Mouse (Mus musculus) intestine, embryonic 14.5 days (tissue): ENCODE results near the gene Olfr67. TPM values are rescaled to one million over a fixed set of nuclear protein-coding genes. Genes with fewer than 3 reads are reported as not detected.
"Not testable (repeated sequence)": the region's sequence is repeated elsewhere in the genome, so short reads cannot be mapped to it uniquely, and the experiment has no call there.

Experiments
- ATAC-seq: fragments of 200-750 bp; cut with Nextera tagmentation; replicated peaks from 2 replicates; pipeline ENCODE4 v1.8.0; 2017; ENCODE audit warnings: low read depth, moderate number of reproducible peaks, moderate TSS enrichment, moderate library complexity; ENCODE audit not compliant: low FRiP score, low TSS enrichment
- DNase-seq: peaks from one replicate; pipeline ENCODE4 v3.0.0-alpha.2; 2018; ENCODE audit warnings: low spot score
- H3K27ac ChIP-seq: fragments of 300-500 bp; sonication (generic); 2 replicates; pipeline ENCODE4 v1.5.1; 2014; ENCODE audit warnings: low read depth, mild to moderate bottlenecking, control low read depth
- H3K27me3 ChIP-seq: fragments of 300-500 bp; sonication (generic); replicated peaks from 2 replicates; pipeline ENCODE4 v1.6.1; 2014; ENCODE audit warnings: low read length, control low read depth; ENCODE audit not compliant: control insufficient read depth, insufficient read depth
- H3K36me3 ChIP-seq: fragments of 300-500 bp; sonication (generic); 2 replicates; pipeline ENCODE4 v1.6.1; 2014; ENCODE audit warnings: low read length, control low read depth; ENCODE audit not compliant: control insufficient read depth, insufficient read depth
- H3K4me1 ChIP-seq: fragments of 300-500 bp; sonication (generic); replicated peaks from 2 replicates; pipeline ENCODE4 v1.6.1; 2014; ENCODE audit warnings: low read length, control low read depth, mixed read lengths; ENCODE audit not compliant: control insufficient read depth, insufficient read depth
- H3K4me2 ChIP-seq: fragments of 300-500 bp; sonication (generic); 2 replicates; pipeline ENCODE4 v1.6.1; 2014; ENCODE audit warnings: low read length
- H3K4me3 ChIP-seq: fragments of 300-500 bp; sonication (generic); 2 replicates; pipeline ENCODE4 v1.5.1; 2014; ENCODE audit warnings: low read depth, low read length, control low read depth, mixed read lengths
- H3K9ac ChIP-seq: fragments of 300-500 bp; sonication (generic); 2 replicates; pipeline ENCODE4 v1.6.1; 2014; ENCODE audit warnings: mild to moderate bottlenecking, low read length
- H3K9me3 ChIP-seq: fragments of 300-500 bp; sonication (generic); 2 replicates; pipeline ENCODE4 v1.6.1; 2016; ENCODE audit warnings: low read length, control low read depth; ENCODE audit not compliant: control insufficient read depth
- WGBS: fragments of 180-500 bp; shearing (Covaris S2); extraction: QIAGEN DNeasy Blood & Tissue Kit; methylation state at CpG from one replicate; pipeline ENCODE4 v1.1.7; 2014; 5-methylcytosine and 5-hydroxymethylcytosine counted together
- polyA plus RNA-seq: library from polyadenylated mRNA; unstranded; fragments of >200 nt; fragmentation: Nextera tagmentation; extraction: Ambion mirVana; gene quantifications from 2 replicates; pipeline ENCODE4 v1.2.1, GENCODE M21; 2014

Olfr67 gene
- not detected in 2 replicates for polyA plus RNA-seq

- no peaks in the 10 kb centered on the region for H3K27me3 ChIP-seq
- DNase-seq, result no peak
These were observed at the start of gene Olfr67 for GRCm38 (mm10) chr7:103791721-103792120. TSS of gene Olfr67 (minus strand) at chr7:103791821.

DNA sequence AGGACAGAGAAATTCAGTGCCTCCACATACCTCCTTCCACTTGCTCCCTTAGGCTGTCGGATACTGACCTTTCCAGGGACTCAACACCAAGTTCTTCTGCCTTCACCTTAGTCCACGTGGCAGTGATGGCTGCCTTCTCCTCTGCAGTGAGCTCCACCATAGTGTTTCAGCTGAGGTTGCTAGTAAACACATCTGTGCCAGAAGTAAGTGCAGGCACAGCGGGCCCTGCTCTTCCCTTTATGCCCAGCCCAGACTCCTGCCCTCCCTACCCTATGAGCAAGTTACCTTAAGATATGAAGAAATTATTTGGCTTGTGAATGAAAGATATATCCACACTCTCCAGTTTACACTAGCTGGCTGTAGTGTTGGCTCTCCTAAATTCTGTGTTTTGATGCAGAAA is 48.6 kb upstream of the Olfr67 start, which contains the start of gene Hbb-bh2:
Gene Hbb-bh2, minus strand, starts transcription at position 253 of the 400 bp plus-strand sequence.
- Histone ChIP-seq H3K4me3 (no peak within 1 kb of the TSS), H3K4me2 (no peak within 1 kb of the TSS), H3K4me1 (no peaks in the 10 kb centered on the region), H3K27ac (no peak within 1 kb of the TSS), H3K9ac (no peak within 1 kb of the TSS), H3K27me3 (no peaks in the 10 kb centered on the region), H3K36me3 (no peaks in the 10 kb centered on the region), H3K9me3 (no peaks in the 10 kb centered on the region)
- no peak for ATAC-seq
- DNase-seq, result no peak
- WGBS, result 70% methylated on average over 3 of the region's 3 CpGs

More at GRCm38 (mm10) chr7:103791721-103792120, at the start of gene Olfr67:
- H3K27ac ChIP-seq, result no peak within 1 kb of the TSS
- no peak within 1 kb of the TSS for H3K9ac ChIP-seq
- no peak within 1 kb of the TSS for H3K4me2 ChIP-seq
- 69% methylated on average over 3 of the region's 3 CpGs for WGBS
- H3K36me3 ChIP-seq, result no peaks in the 10 kb centered on the region
- ATAC-seq, result no peak
- H3K4me1 ChIP-seq, result no peaks in the 10 kb centered on the region
- no peak within 1 kb of the TSS for H3K4me3 ChIP-seq
- no peaks in the 10 kb centered on the region for H3K9me3 ChIP-seq

- DNase-seq, result no peak
- Histone ChIP-seq H3K9me3 (no peaks in the 10 kb centered on the region), H3K4me2 (no peak within 1 kb of the TSS), H3K36me3 (no peaks in the 10 kb centered on the region), H3K4me3 (no peak within 1 kb of the TSS), H3K9ac (no peak within 1 kb of the TSS), H3K4me1 (no peaks in the 10 kb centered on the region), H3K27me3 (no peaks in the 10 kb centered on the region), H3K27ac (no peak within 1 kb of the TSS)
- ATAC-seq, result no peak
- WGBS, result 95% methylated on average over 4 of the region's 4 CpGs
These were observed 36.2 kb upstream of the Olfr67 start, which contains the start of gene Hbb-bs for GRCm38 (mm10) chr7:103827808-103828207. TSS of gene Hbb-bs (minus strand) at chr7:103828096.

- not testable (repeated sequence) for H3K9ac ChIP-seq, H3K9me3 ChIP-seq, H3K36me3 ChIP-seq, DNase-seq, H3K4me3 ChIP-seq, ATAC-seq, H3K27me3 ChIP-seq, H3K4me2 ChIP-seq, H3K4me1 ChIP-seq, H3K27ac ChIP-seq
- WGBS, result no CpG with 5 or more reads among the region's 2 CpGs
These were observed 35.5 kb upstream of the Olfr67 start for GRCm38 (mm10) chr7:103827139-103827538.

DNA sequence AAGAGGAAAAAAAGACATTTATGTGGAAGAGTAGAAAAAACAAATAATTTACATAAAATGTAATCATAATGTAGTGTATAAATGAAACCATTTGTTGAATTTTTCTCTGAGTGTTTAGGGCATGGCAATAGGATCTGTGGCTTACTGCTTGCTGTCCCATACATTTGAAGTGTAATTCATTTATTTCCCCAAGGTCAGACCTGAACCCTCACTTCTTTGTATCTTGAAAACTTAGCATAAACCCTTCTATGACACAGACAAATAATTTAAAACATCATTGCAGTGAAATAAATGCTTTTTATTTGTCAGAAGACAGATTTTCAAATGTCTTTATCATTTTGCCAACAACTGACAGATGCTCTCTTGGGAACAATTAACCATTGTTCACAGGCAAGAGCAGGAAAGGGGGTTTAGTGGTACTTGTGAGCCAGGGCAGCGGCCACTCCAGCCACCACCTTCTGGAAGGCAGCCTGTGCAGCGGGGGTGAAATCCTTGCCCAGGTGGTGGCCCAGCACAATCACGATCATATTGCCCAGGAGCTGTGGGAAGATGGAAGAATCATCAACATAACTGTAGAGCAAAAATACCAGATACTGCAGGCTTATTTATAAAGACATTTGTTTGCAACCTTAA is 34.8 kb upstream of the Olfr67 start:
- ATAC-seq (no peak), DNase-seq (no peak)
- H3K4me1 ChIP-seq, result no peaks in the 10 kb centered on the region
- 63% methylated on average over 3 of the region's 3 CpGs for WGBS
- no peak overlapping the region for H3K9ac ChIP-seq
- H3K4me3 ChIP-seq, result no peak overlapping the region
- H3K9me3 ChIP-seq, result no peaks in the 10 kb centered on the region
- H3K27ac ChIP-seq, result no peak overlapping the region
- H3K36me3 ChIP-seq, result no peaks in the 10 kb centered on the region
- no peak overlapping the region for H3K4me2 ChIP-seq
- H3K27me3 ChIP-seq, result no peaks in the 10 kb centered on the region

GRCm38 (mm10) chr7:103825536-103826254 is 34.1 kb upstream of the Olfr67 start:
- Histone ChIP-seq H3K27me3 (no peaks in the 10 kb centered on the region), H3K9me3 (no peaks in the 10 kb centered on the region), H3K9ac (no peak overlapping the region), H3K36me3 (no peaks in the 10 kb centered on the region), H3K4me2 (no peak overlapping the region), H3K4me1 (no peaks in the 10 kb centered on the region), H3K4me3 (no peak overlapping the region), H3K27ac (no peak overlapping the region)
- WGBS, result 90% methylated on average over 3 of the region's 3 CpGs
- ATAC-seq (no peak), DNase-seq (no peak)

DNA sequence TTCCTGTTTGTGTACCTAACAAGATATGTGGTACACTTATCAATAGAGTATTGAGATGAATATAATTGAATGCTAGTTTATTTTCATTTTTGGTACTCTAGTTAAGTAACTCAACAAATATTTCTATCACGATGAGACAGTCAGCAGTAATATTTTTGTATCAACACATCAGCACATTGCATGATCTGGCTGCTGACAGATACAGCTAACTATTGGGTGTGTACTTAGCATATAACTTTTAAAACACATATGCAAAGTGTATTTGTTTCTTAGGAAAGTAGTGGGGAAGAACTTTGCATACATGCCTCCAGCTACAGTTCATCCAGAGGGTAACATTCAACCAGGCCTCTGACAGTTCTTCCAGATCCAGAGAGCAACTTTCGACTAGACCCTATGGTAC is 33.0 kb upstream of the Olfr67 start:
- Histone ChIP-seq H3K36me3 (no peaks in the 10 kb centered on the region), H3K9ac (no peak overlapping the region), H3K4me1 (no peaks in the 10 kb centered on the region), H3K9me3 (no peaks in the 10 kb centered on the region), H3K27me3 (no peaks in the 10 kb centered on the region), H3K4me2 (no peak overlapping the region), H3K27ac (no peak overlapping the region), H3K4me3 (no peak overlapping the region)
- ATAC-seq (no peak), DNase-seq (no peak)
- 84% methylated on average over 2 of the region's 2 CpGs for WGBS

- not testable (repeated sequence) for H3K9ac ChIP-seq, H3K4me1 ChIP-seq, H3K4me3 ChIP-seq, H3K36me3 ChIP-seq, H3K27ac ChIP-seq, H3K9me3 ChIP-seq, H3K4me2 ChIP-seq, H3K27me3 ChIP-seq, ATAC-seq, DNase-seq
- 100% methylated on average over 1 of the region's 2 CpGs for WGBS
These were observed 23.5 kb upstream of the Olfr67 start for GRCm38 (mm10) chr7:103815085-103815484.
